17 mouse cellular contexts compared by ENCODE assay signal in genomic region chr10:117000975-117001374, GRCm38 (mm10). TPM values are rescaled to one million over a fixed set of nuclear protein-coding genes. Genes with fewer than 3 reads are reported as not detected.
A peak's percentile ranks its signal among the peaks of the same experiment; 100 is the strongest.
DNase-seq lines count a peak whose midpoint lies in the region.
"Had no signal": no experiment of that assay in that cellular context is flagged by ENCODE, and none has a peak within 500 bp of the region (broad histone marks: within the 10 kb centered on the region; RNA-seq: fewer than 3 reads in every experiment).

No protein-coding gene starts in this region.

- DNase-seq in adrenal gland, adult 2 months: peak; percentile 20
- DNase-seq in adrenal gland, postnatal 10 days: no peak
- DNase-seq in heart, adult 11 months: peak; percentile 83
- DNase-seq in heart, adult 18-20 months: no peak
- DNase-seq in layer of hippocampus, adult 9-11 months: peak; percentile 29
- no peak for DNase-seq in layer of hippocampus, postnatal 14 days (ENCODE audit: low spot score in 2 of 2)
- peak; percentile 15 to 21 for DNase-seq in right cerebral cortex, postnatal 36 days (ENCODE audit: low spot score in 2 of 2)
- no peak for DNase-seq in right cerebral cortex, postnatal 10 days (ENCODE audit: low spot score in 2 of 2)
- DNase-seq: cerebellum, adult 9-11 months; gastrocnemius, postnatal 36 days; thymus, adult 2 months had no signal

RNA-seq across cellular contexts. Expression of gene Best3, which starts 14.9 kb away (rescaled TPM):
- total RNA-seq in adrenal gland, adult 2 months (2021): under 1 TPM; 0.29 to 0.31 TPM
- 0.37 and 0.42 TPM in 2 replicates for polyA plus RNA-seq in adrenal gland, adult 2 months (2012; rRNA removed)
- under 1 TPM; 0.48 to 0.70 TPM for total RNA-seq in adrenal gland, postnatal 10 days (2021)
- total RNA-seq in heart, adult 18-20 months (2021): 1 to 10 TPM; 6.0 to 7.6 TPM
- 1 to 10 TPM; 2.2 to 2.3 TPM for total RNA-seq in layer of hippocampus, postnatal 14 days (2021)
- polyA plus RNA-seq: kidney, embryonic 14.5 days had no signal

RNA-seq across cellular contexts. Expression of gene Gm10271, which starts 28.6 kb away (rescaled TPM):
- not detected for total RNA-seq in adrenal gland, adult 2 months (2021)
- polyA plus RNA-seq in adrenal gland, adult 2 months (2012; rRNA removed): not detected in 2 replicates
- not detected for total RNA-seq in adrenal gland, postnatal 10 days (2021)
- total RNA-seq in heart, adult 18-20 months (2021): not detected
- total RNA-seq in layer of hippocampus, postnatal 14 days (2021): not detected
- total RNA-seq: gastrocnemius, postnatal 36 days; layer of hippocampus, adult 8-10 months had no signal
- polyA plus RNA-seq: embryonic facial prominence, embryonic 12.5 days; forebrain, embryonic 11.5 days; kidney, embryonic 14.5 days; limb, embryonic 13.5 days; midbrain, embryonic 13.5 days; thymus, adult 2 months had no signal

RNA-seq across cellular contexts. Expression of gene Lrrc10, which starts 44.2 kb away (rescaled TPM):
- total RNA-seq in adrenal gland, adult 2 months (2021): not detected
- polyA plus RNA-seq in adrenal gland, adult 2 months (2012; rRNA removed): not detected in 2 replicates
- total RNA-seq in adrenal gland, postnatal 10 days (2021): not detected
- 100 to 1,000 TPM; 231 to 321 TPM for total RNA-seq in heart, adult 18-20 months (2021)
- under 1 TPM in 1 of 2 experiments, not detected in 1; 0.30 TPM for total RNA-seq in layer of hippocampus, postnatal 14 days (2021)
- polyA plus RNA-seq: embryonic facial prominence, embryonic 12.5 days; forebrain, embryonic 11.5 days; kidney, embryonic 14.5 days; limb, embryonic 13.5 days; midbrain, embryonic 13.5 days had no signal

RNA-seq across cellular contexts. Expression of gene Rab3ip, which starts 50.4 kb away (rescaled TPM):
- 10 to 100 TPM; 36.8 to 37.9 TPM for total RNA-seq in adrenal gland, adult 2 months (2021)
- polyA plus RNA-seq in adrenal gland, adult 2 months (2012; rRNA removed): 45.4 and 52.2 TPM in 2 replicates
- total RNA-seq in adrenal gland, postnatal 10 days (2021): 10 to 100 TPM; 41.3 to 49.3 TPM
- 10 to 100 TPM; 89.8 to 92.3 TPM for total RNA-seq in heart, adult 18-20 months (2021)
- total RNA-seq in layer of hippocampus, postnatal 14 days (2021): 10 to 100 TPM; 67.3 to 69.6 TPM

Comparison
In these comparisons a context has a peak if more than half of its experiments do, and no peak if none do; other contexts are left out.
1. DNase-seq: peak in adrenal gland, adult 2 months (single experiment), heart, adult 11 months (single experiment), layer of hippocampus, adult 9-11 months (single experiment) and right cerebral cortex, postnatal 36 days (2 of 2); none in adrenal gland, postnatal 10 days (single experiment), heart, adult 18-20 months (0 of 2), layer of hippocampus, postnatal 14 days (0 of 2) and right cerebral cortex, postnatal 10 days (0 of 2).
2. RNA of gene Lrrc10, which starts 44.2 kb away (total RNA-seq): 231 to 321 TPM in heart, adult 18-20 months; 0.30 TPM in layer of hippocampus, postnatal 14 days, not detected in adrenal gland, adult 2 months and not detected in adrenal gland, postnatal 10 days; every median in the first group is over 100 times any median in the second.